Mouse (Mus musculus) forelimb bud, embryonic 11.5 days (tissue): ENCODE results near the gene Sppl2c.
A peak's percentile ranks its signal among the peaks of the same experiment; 100 is the strongest.
"Not testable (repeated sequence)": the region's sequence is repeated elsewhere in the genome, so short reads cannot be mapped to it uniquely, and the experiment has no call there.

Experiments
- DNase-seq: peaks from one replicate; pipeline ENCODE4 v3.0.0-alpha.2; 2012; ENCODE audit warnings: low read depth, low spot score

The Sppl2c gene

GRCm38 (mm10) chr11:104195791-104196190 lies 9.7 kb downstream of the Sppl2c start:
- DNase-seq = peak; percentile 90

DNA sequence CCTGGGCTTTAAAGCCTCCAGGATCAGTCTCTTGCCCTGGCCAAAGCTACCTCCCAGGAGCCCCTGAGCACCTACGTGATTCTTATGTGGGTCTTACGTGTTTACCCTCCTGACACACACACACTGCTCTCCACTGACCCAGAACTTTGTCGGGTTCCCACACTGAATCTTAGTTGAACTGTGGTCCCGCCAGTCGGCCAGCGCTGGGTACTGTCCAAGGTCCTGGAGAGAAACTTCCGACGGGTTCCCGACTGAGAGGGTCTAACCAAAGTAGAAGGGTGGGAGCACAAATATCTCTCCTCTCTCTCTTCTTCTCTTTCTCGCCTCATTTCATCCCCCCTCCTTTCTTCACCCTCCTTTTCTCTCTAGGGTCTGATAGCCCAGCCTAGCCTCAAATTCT lies 11.7 kb downstream of the Sppl2c start:
- peak; percentile 63 for DNase-seq

DNA sequence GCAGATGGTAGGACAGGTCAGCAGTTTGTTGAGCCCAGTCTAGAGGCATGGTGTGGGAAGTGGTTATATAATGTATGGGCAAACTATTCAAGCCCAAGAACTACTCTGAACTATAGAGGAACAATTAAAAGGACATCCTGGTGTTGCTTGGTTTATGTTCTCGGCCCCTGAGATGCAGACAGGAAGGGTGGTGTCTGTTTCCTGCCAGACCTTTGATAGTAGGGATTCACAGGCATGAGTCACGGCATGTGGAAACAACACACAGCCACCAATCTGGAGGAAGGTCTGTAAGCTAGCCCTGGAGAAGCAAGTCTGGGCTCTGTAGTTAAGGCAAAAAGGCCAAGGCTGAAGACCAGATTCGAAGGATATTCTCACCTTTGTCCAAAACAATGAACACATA lies 17.1 kb downstream of the Sppl2c start:
- no peak for DNase-seq

DNA sequence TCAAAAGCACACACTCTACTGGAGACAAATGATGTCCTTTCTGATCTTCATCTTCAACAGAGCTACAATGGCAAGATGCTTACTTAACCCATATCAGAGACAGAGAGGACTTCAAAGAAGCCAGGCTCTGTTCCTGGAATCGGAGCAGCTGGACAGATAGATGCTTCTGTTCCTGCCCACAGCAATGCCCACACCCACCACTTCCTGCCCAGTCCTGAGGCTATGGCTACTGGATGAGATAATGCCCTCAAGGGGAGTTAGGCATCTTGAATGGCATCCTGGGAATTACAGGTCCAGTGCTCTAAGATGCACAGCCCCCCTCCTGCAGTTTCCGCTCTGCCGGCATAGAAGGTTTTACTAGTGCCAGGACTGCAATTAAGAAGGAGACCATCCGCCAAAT lies 20.4 kb downstream of the Sppl2c start:
- no peak for DNase-seq

DNA sequence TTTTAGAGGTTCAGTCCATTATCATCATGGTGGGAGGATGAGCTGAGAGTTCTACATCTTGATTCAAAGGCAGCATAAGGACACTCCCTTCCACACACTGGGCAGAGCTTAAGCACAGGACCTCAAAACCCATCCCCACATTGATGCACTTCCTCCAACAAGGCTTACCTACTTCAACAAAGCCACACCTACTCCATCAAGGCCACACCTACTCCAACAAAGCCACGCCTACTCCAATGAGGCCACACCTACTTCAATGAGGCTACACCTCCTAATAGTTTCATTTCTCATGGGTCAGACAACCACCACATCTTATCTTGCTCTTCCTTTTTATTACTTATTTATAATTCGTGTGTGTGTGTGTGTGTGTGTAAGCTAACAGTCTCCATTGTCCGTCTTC lies 22.9 kb downstream of the Sppl2c start:
- no peak for DNase-seq

- DNase-seq = no peak
Observed at GRCm38 (mm10) chr11:104211251-104211650, 25.1 kb downstream of the Sppl2c start.

- not testable (repeated sequence) for DNase-seq
Observed at GRCm38 (mm10) chr11:104214128-104214527, 28.0 kb downstream of the Sppl2c start.

GRCm38 (mm10) chr11:104218075-104218474 lies 31.9 kb downstream of the Sppl2c start:
- no peak for DNase-seq

GRCm38 (mm10) chr11:104220291-104220690 lies 34.2 kb downstream of the Sppl2c start:
- DNase-seq = no peak

DNA sequence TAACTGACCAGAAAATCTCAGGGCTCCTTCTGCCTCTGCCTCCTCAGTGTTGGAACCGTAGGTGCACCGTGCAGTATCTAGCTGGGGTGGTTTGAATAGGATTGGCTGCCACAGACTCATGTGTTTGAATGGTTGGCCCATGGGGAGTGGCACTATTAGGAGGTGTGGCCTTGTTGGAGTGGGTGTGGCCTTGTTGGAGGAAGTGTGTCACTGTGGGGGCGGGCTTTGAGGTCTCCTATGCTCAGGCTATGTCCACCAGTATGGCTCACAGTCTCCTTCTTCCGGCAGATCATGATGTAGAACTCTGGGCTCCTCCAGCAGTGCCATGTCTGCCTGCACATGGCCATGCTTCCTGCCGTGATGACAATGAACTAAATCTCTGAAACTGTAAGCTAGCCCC lies 35.6 kb downstream of the Sppl2c start:
- no peak for DNase-seq

GRCm38 (mm10) chr11:104223301-104223700 lies 37.2 kb downstream of the Sppl2c start:
- DNase-seq = no peak

DNA sequence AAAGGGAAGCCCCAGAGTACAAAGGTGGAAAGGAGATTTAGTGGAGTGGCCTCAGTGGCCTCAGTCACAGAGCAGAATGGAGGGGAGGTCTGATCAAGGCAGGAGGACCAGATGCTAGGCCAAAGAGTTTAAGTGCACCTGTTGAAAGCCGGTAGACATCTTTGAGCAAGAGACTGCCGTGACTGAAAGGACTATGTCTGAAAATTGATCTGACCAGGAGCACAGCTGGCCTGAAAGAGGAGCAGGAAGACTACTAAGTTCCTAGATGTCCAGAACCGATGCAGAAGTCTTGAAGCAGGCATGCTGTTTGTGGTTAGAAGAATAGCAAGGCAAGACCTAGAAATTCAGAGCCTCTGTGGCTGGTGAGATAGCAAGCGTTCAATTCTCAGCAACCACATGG lies 43.3 kb downstream of the Sppl2c start:
- DNase-seq = no peak

- peak; percentile 24 for DNase-seq
Observed at GRCm38 (mm10) chr11:104230066-104230778, 44.1 kb downstream of the Sppl2c start.

- DNase-seq = peak; percentile 92
Observed at GRCm38 (mm10) chr11:104231041-104231911, 45.1 kb downstream of the Sppl2c start, which contains the start of gene Mapt. TSS of gene Mapt (plus strand) at chr11:104231390.

DNA sequence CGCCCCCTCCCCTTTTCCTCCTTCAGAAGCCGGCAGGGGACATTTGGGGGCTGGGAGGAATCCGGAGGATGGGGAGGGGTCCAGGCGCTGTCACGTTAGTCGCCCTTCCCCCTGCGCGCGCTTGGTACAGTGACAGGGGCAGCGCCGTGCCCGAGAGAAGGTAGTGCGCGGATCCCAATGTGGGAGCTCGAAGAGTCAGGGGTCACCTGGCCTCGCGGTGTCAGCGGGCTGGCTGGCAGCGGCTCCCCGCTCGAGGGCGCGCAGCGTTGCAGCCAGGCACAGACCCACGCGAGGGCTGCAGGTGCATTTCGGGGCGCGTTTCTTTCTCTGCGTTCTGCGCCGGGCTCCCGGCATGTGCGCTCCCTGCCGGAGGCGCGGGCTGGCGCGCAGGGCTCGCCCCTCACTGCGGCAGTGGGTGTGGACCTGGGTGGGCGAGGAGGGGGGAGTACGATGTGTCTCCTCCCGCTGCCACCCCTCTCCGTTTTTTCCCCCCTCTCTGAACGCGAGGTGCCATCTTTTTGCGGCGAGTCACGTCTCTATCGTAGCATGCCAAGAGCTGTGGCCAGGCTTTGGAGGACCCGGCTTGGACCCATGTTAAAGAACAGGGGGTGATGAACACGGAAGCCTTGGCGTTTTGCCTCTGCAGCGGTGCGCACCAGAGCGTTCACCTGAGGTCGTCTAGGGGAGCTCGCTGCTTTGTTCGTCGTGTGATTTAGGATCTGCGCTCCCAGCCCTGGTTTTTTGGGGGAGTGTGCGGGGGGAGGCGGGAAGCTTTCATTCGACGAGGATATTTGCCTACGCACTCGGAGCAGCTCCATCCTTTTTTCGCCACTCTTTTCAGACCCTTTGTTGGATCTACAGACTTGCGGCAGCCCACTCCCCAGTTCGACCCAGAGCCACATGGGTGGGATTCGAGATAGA lies 46.3 kb downstream of the Sppl2c start:
- DNase-seq = no peak

GRCm38 (mm10) chr11:104233101-104233500 lies 47.0 kb downstream of the Sppl2c start:
- no peak for DNase-seq

DNA sequence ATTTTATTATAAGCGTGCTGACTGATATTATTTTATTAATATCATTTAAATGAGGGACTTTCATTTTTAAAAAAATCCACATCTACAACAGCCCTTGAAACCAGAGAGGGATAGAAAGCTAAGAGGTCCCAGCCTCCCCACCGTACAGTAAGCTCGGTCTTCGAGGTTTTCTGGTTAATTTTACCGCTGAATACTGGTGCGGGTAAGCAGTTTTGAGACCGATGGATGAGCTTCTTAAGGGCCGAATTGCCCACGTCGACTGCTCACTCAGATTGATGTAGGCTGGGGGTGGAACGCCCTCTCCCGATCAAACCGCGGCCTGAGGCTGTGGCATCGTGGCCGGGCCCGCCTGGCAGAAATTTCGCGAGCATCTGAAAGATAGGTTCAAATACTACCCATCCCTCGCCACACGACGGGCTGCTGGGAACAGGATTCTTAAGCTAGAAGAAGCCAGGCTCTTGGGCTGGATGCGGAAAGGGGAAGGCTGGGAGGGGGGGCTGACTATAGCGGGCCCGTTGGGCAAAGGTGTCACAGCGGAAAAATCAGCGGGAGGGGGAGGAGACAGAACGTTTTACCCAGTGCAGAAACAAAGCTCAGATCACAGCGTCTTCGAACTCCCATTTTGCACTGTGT lies 47.6 kb downstream of the Sppl2c start:
- no peak for DNase-seq

DNA sequence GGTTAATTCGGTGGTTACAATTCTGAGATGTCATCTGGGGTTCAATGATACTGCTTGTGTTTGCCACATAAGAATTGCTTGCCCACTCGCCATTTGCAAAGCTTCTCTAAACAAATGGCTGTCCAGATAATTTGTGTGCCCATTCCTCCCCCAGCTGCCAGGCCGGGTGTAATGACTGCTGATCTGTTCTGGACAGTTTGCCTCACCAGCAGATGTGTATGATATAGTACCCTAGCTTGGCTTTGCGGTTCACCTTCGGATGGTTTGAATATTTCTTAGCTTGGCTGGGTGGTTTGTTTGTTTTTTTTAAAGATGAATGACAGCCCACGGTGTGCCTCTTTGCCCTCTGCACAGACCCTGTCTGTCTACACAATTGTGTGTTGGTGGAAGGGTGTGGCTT lies 48.6 kb downstream of the Sppl2c start:
- DNase-seq = no peak

DNA sequence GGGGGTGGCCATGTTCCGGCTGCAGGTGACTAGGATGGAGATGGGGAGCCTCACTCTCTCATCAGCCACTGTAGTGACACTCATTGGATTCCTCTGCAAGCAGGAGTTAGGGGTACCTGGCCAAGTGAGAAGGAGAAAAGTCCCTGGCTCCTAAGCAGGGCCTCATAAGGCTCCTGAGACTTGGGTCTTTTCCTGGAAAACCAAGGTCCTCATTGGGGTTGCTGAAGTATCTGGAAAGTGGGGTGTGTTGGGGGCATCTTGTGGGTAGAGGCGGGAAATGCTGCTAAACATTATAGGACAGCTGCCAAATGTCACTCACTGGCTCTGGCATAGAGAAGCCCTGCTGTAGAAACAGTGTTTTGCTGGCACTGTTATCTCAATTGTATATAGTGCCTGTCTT lies 49.8 kb downstream of the Sppl2c start:
- no peak for DNase-seq

GRCm38 (mm10) chr11:104237226-104237625 lies 51.1 kb downstream of the Sppl2c start:
- no peak for DNase-seq
